Comparison of ENCODE assay signal across 14 mouse cellular contexts in genomic region chr17:56536192-56536591, GRCm38 (mm10). TPM values are rescaled to one million over a fixed set of nuclear protein-coding genes. Genes with fewer than 3 reads are reported as not detected.
DNase-seq lines count a peak whose midpoint lies in the region; ATAC-seq lines count a peak whose summit lies in the region.
"Had no signal": no experiment of that assay in that cellular context is flagged by ENCODE, and none has a peak within 500 bp of the region (broad histone marks: within the 10 kb centered on the region; RNA-seq: fewer than 3 reads in every experiment).

No protein-coding gene starts in this region.

- H3K27me3 ChIP-seq in neural tube, embryonic 11.5 days (ENCODE audit: control insufficient read depth, insufficient read depth, low read length), result no peaks in the 10 kb centered on the region
- no peaks in the 10 kb centered on the region for H3K27me3 ChIP-seq in midbrain, embryonic 11.5 days (ENCODE audit: control insufficient read depth, insufficient read depth, low read length)

- H3K27ac ChIP-seq in neural tube, embryonic 11.5 days (ENCODE audit: low read depth, low read length), result no peak overlapping the region
- peak overlapping the region; percentile 25; the same call in 1 of the 2 replicates for H3K27ac ChIP-seq in midbrain, embryonic 11.5 days (ENCODE audit: low read depth, low read length)
- H3K27ac ChIP-seq: liver, embryonic 13.5 days; macrophage had no signal

- no peaks in the 10 kb centered on the region; the same call in 1 of the 2 replicates for H3K4me1 ChIP-seq in neural tube, embryonic 11.5 days (ENCODE audit: control insufficient read depth, insufficient read depth, low read length)
- peaks cover 14% of the 10 kb centered on the region for H3K4me1 ChIP-seq in midbrain, embryonic 11.5 days (ENCODE audit: control insufficient read depth, insufficient read depth, low read length)

- no peak overlapping the region for H3K4me3 ChIP-seq in neural tube, embryonic 11.5 days (ENCODE audit: low read depth, low read length)
- no peak overlapping the region for H3K4me3 ChIP-seq in midbrain, embryonic 11.5 days (ENCODE audit: low read depth, low read length)
- H3K4me3 ChIP-seq: liver, embryonic 13.5 days had no signal

- no peak overlapping the region for H3K4me2 ChIP-seq in neural tube, embryonic 11.5 days (ENCODE audit: low read depth)
- H3K4me2 ChIP-seq in midbrain, embryonic 11.5 days, result no peak overlapping the region
- H3K4me2 ChIP-seq: liver, embryonic 13.5 days had no signal

- peak; percentile 32 for DNase-seq in cerebellum, adult 9-10 months
- DNase-seq in cerebellum, adult 8-10 months, result no peak
- peak; percentile 9 for DNase-seq in neural tube, embryonic 11.5 days (ENCODE audit: low spot score)
- DNase-seq in neural tube, embryonic 10.5 days (ENCODE audit: extremely low spot score, low spot score), result no peak
- no peak for DNase-seq in midbrain, embryonic 11.5 days (ENCODE audit: low spot score, missing footprints)
- no peak for DNase-seq in spleen, adult 12 weeks (ENCODE audit: low spot score)
- DNase-seq in kidney, postnatal 36 days, result no peak
- no peak for DNase-seq in natural killer cell, adult 2 months (ENCODE audit: low spot score in 2 of 2)
- DNase-seq: liver, embryonic 13.5 days had no signal

- no peaks in the 10 kb centered on the region for H3K9me3 ChIP-seq in neural tube, embryonic 11.5 days (ENCODE audit: control insufficient read depth, low read length)
- H3K9me3 ChIP-seq in midbrain, embryonic 11.5 days (ENCODE audit: control insufficient read depth, low read length), result no peaks in the 10 kb centered on the region
- H3K9me3 ChIP-seq: liver, embryonic 13.5 days had no signal

- H3K9ac ChIP-seq in neural tube, embryonic 11.5 days (ENCODE audit: low read length), result no peak overlapping the region
- H3K9ac ChIP-seq in midbrain, embryonic 11.5 days (ENCODE audit: low read length), result no peak overlapping the region
- H3K9ac ChIP-seq: liver, embryonic 13.5 days had no signal

- no peaks in the 10 kb centered on the region for H3K36me3 ChIP-seq in neural tube, embryonic 11.5 days (ENCODE audit: control insufficient read depth, insufficient read depth, low read length)
- no peaks in the 10 kb centered on the region for H3K36me3 ChIP-seq in midbrain, embryonic 11.5 days (ENCODE audit: control insufficient read depth, insufficient read depth, low read length)
- H3K36me3 ChIP-seq: liver, embryonic 13.5 days had no signal

- ATAC-seq in neural tube, embryonic 11.5 days (ENCODE audit: insufficient read depth, low FRiP score, low TSS enrichment), result no peak
- ATAC-seq in midbrain, embryonic 11.5 days (ENCODE audit: low FRiP score), result no peak

- WGBS in neural tube, embryonic 11.5 days, result 75% methylated on average over 14 of the region's 14 CpGs
- 53% methylated on average over 14 of the region's 14 CpGs for WGBS in midbrain, embryonic 11.5 days

RNA-seq across cellular contexts. Expression of gene Gm20219, which starts 18.0 kb away (rescaled TPM):
- polyA plus RNA-seq in neural tube, embryonic 11.5 days (2014; fragmentation: Nextera tagmentation; extraction: Ambion mirVana), result 1.1 and 2.1 TPM in 2 replicates
- 0.45 and 0.58 TPM in 2 replicates for polyA plus RNA-seq in midbrain, embryonic 11.5 days (2014; fragmentation: Nextera tagmentation; extraction: Ambion mirVana)

RNA-seq across cellular contexts. Expression of gene Znrf4, which starts 24.0 kb away (rescaled TPM):
- polyA plus RNA-seq in neural tube, embryonic 11.5 days (2014; fragmentation: Nextera tagmentation; extraction: Ambion mirVana), result not detected in 2 replicates
- polyA plus RNA-seq in midbrain, embryonic 11.5 days (2014; fragmentation: Nextera tagmentation; extraction: Ambion mirVana), result not detected in 2 replicates
- polyA plus RNA-seq: embryonic facial prominence, embryonic 14.5 days; heart, embryonic 16.5 days; kidney, embryonic 14.5 days; liver, embryonic 13.5 days; macrophage; small intestine, adult 2 months had no signal

RNA-seq across cellular contexts. Expression of gene Safb2, which starts 48.2 kb away (rescaled TPM):
- polyA plus RNA-seq in neural tube, embryonic 11.5 days (2014; fragmentation: Nextera tagmentation; extraction: Ambion mirVana), result 51.6 and 56.8 TPM in 2 replicates
- polyA plus RNA-seq in midbrain, embryonic 11.5 days (2014; fragmentation: Nextera tagmentation; extraction: Ambion mirVana), result 45.8 and 46.5 TPM in 2 replicates

RNA-seq across cellular contexts. Expression of gene Safb, which starts 48.4 kb away (rescaled TPM):
- 114 and 120 TPM in 2 replicates for polyA plus RNA-seq in neural tube, embryonic 11.5 days (2014; fragmentation: Nextera tagmentation; extraction: Ambion mirVana)
- polyA plus RNA-seq in midbrain, embryonic 11.5 days (2014; fragmentation: Nextera tagmentation; extraction: Ambion mirVana), result 110 and 113 TPM in 2 replicates

RNA-seq across cellular contexts. Expression of gene Ptprs, which starts 59.9 kb away (rescaled TPM):
- 164 and 174 TPM in 2 replicates for polyA plus RNA-seq in neural tube, embryonic 11.5 days (2014; fragmentation: Nextera tagmentation; extraction: Ambion mirVana)
- 115 and 125 TPM in 2 replicates for polyA plus RNA-seq in midbrain, embryonic 11.5 days (2014; fragmentation: Nextera tagmentation; extraction: Ambion mirVana)

Comparison
In these comparisons a context has a peak if more than half of its experiments do, and no peak if none do; other contexts are left out.
1. DNase-seq: peak in cerebellum, adult 9-10 months (single experiment) and neural tube, embryonic 11.5 days (single experiment); none in cerebellum, adult 8-10 months (single experiment), neural tube, embryonic 10.5 days (single experiment), midbrain, embryonic 11.5 days (single experiment), spleen, adult 12 weeks (single experiment), kidney, postnatal 36 days (0 of 2) and natural killer cell, adult 2 months (0 of 2).